Mouse (Mus musculus): ENCODE measurements around the gene Slc38a9. TPM values are rescaled to one million over a fixed set of nuclear protein-coding genes. Genes with fewer than 3 reads are reported as not detected.

The Slc38a9 gene
- total and polyA plus RNA-seq, 3 experiments = 10.8 to 14.1 TPM; not detected in 1

DNA sequence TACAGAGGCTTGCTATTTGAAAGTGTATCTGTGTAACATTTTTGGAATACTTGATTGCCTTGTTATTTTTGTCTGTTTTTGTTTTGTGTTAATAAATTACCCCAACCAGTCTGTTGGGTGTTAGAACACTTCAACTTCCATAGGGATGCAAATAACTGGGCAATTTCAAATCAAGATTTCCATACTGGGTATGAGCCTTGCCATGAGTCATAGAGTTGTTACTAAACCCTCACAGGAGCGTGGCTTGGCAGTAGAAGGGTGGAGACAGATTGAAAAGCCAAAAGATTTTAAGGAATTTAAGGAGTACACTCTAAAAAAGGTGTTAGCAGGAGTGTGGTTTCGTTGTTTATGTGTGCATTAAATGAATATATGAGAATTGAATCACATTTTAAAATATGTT, 22.8 kb downstream of the Slc38a9 start:
- TF ChIP-seq SIN3A (IDR thresholded peaks at IDR 0.05; ENCODE audit: low read length) (no peak), JUND (IDR thresholded peaks at IDR 0.05; ENCODE audit: low read depth, low read length) (no peak), BHLHE40 (IDR thresholded peaks at IDR 0.05; ENCODE audit: borderline replicate concordance, low read depth, low read length) (no peak), SMC3 (IDR thresholded peaks at IDR 0.05; ENCODE audit: low read depth, low read length) (no peak), MAZ (IDR thresholded peaks at IDR 0.05; ENCODE audit: low read depth, low read length) (no peak), ZNF384 (IDR thresholded peaks at IDR 0.05; ENCODE audit: low read depth, low read length) (no peak), CHD2 (IDR thresholded peaks at IDR 0.05; ENCODE audit: low read length) (no peak), GABPA (IDR thresholded peaks at IDR 0.05; ENCODE audit: low read depth, low read length) (no peak), CTCF (IDR thresholded peaks at IDR 0.05 in 2 of 3, conservative IDR thresholded peaks at IDR 0.05 in 1 of 3; ENCODE audit: control insufficient read depth in 1 of 3, insufficient read depth in 1 of 3, low read depth in 2 of 3, low read length in 3 of 3, poor library complexity in 1 of 3, severe bottlenecking in 1 of 3) (no peak)
- no peaks in the 10 kb centered on the region for H3K79me2 ChIP-seq (ENCODE audit: control insufficient read depth, insufficient read depth, low read length, poor library complexity)
- no peaks in the 10 kb centered on the region for H3K27me3 ChIP-seq (ENCODE audit: control insufficient read depth in 1 of 2, insufficient read depth in 2 of 2, low read length in 2 of 2)
- no peak overlapping the region for H3K4me3 ChIP-seq (ENCODE audit: control insufficient read depth in 1 of 2, insufficient read depth in 1 of 2, low read depth in 2 of 2, low read length in 2 of 2)
- DNase-seq (ENCODE audit: low read depth, low spot score) = no peak
- no peaks in the 10 kb centered on the region for H3K9me3 ChIP-seq (replicated peaks; ENCODE audit: insufficient read depth, low read length)
- no peak overlapping the region for H3K27ac ChIP-seq (ENCODE audit: control insufficient read depth, low read depth, low read length)
- H3K4me1 ChIP-seq (ENCODE audit: control insufficient read depth in 1 of 2, insufficient read depth in 2 of 2, low read length in 2 of 2) = peaks cover 6 to 9% of the 10 kb centered on the region in 2 experiments
- peaks cover 0 to 10% of the 10 kb centered on the region in 2 experiments for H3K36me3 ChIP-seq (ENCODE audit: control insufficient read depth in 1 of 2, insufficient read depth in 2 of 2, low read length in 2 of 2)
- H3K9ac ChIP-seq (ENCODE audit: control insufficient read depth, low read depth, low read length, poor library complexity, severe bottlenecking) = no peak overlapping the region

DNA sequence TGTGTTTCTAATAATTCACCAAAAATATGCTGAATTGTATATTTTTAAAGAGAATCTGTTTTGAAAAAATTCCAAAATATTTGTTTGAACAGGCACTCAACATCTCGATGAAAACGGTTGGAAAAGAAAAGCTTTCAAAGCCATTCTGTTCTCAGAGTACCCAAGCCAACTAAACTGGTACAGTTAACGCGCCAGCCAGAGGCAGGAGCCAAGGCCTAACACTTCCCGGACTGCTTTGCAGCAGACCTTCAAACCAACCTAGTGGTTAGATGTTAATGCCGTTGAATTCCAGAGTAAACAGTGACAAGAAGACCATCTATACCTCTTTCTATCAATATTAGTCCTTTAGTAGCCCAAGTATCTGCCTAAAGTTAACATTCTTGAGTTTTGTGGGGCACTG, 23.4 kb downstream of the Slc38a9 start:
- TF ChIP-seq E2F4 (IDR thresholded peaks at IDR 0.05; ENCODE audit: borderline replicate concordance, low read depth, low read length) (no peak), MXI1 (IDR thresholded peaks at IDR 0.05; ENCODE audit: low read depth, low read length) (no peak), NRF1 (IDR thresholded peaks at IDR 0.05; ENCODE audit: insufficient read depth, low read depth, low read length, poor library complexity, severe bottlenecking) (no peak), MYC (IDR thresholded peaks at IDR 0.05; ENCODE audit: low read depth, low read length) (no peak), USF1 (IDR thresholded peaks at IDR 0.05; ENCODE audit: low read depth, low read length) (no peak), MEF2A (IDR thresholded peaks at IDR 0.05; ENCODE audit: extremely low read depth, insufficient replicate concordance, low read depth, low read length, poor library complexity, severe bottlenecking) (no peak), TBP (IDR thresholded peaks at IDR 0.05; ENCODE audit: low read depth, low read length) (no peak), CTCF (IDR thresholded peaks at IDR 0.05 in 2 of 3, conservative IDR thresholded peaks at IDR 0.05 in 1 of 3; ENCODE audit: control insufficient read depth in 1 of 3, insufficient read depth in 1 of 3, low read depth in 2 of 3, low read length in 3 of 3, poor library complexity in 1 of 3, severe bottlenecking in 1 of 3) (no peak), NELFE (IDR thresholded peaks at IDR 0.05; ENCODE audit: low read depth, low read length) (no peak), GATA1 (IDR thresholded peaks at IDR 0.05; ENCODE audit: low read depth, low read length) (no peak)
- H3K9me3 ChIP-seq (replicated peaks; ENCODE audit: insufficient read depth, low read length) = no peaks in the 10 kb centered on the region
- no peak overlapping the region for H3K27ac ChIP-seq (ENCODE audit: control insufficient read depth, low read depth, low read length)
- H3K27me3 ChIP-seq (ENCODE audit: control insufficient read depth in 1 of 2, insufficient read depth in 2 of 2, low read length in 2 of 2) = no peaks in the 10 kb centered on the region
- no peaks in the 10 kb centered on the region for H3K79me2 ChIP-seq (ENCODE audit: control insufficient read depth, insufficient read depth, low read length, poor library complexity)
- no peak overlapping the region for H3K4me3 ChIP-seq (ENCODE audit: control insufficient read depth in 1 of 2, insufficient read depth in 1 of 2, low read depth in 2 of 2, low read length in 2 of 2)
- H3K36me3 ChIP-seq (ENCODE audit: control insufficient read depth in 1 of 2, insufficient read depth in 2 of 2, low read length in 2 of 2) = peaks cover 0 to 10% of the 10 kb centered on the region in 2 experiments
- peaks cover 6 to 9% of the 10 kb centered on the region in 2 experiments for H3K4me1 ChIP-seq (ENCODE audit: control insufficient read depth in 1 of 2, insufficient read depth in 2 of 2, low read length in 2 of 2)
- DNase-seq (ENCODE audit: low read depth, low spot score) = no peak
- H3K9ac ChIP-seq (ENCODE audit: control insufficient read depth, low read depth, low read length, poor library complexity, severe bottlenecking) = no peak overlapping the region

All from MEL (cell line).